Mouse (Mus musculus) liver (tissue): ENCODE measurements around the gene Kctd17.

ENCODE experiments used
- DNase-seq: peaks from one replicate; pipeline ENCODE4 v3.0.0-alpha.2; 2020; ENCODE audit warnings: mixed read lengths

Kctd17 gene

DNA sequence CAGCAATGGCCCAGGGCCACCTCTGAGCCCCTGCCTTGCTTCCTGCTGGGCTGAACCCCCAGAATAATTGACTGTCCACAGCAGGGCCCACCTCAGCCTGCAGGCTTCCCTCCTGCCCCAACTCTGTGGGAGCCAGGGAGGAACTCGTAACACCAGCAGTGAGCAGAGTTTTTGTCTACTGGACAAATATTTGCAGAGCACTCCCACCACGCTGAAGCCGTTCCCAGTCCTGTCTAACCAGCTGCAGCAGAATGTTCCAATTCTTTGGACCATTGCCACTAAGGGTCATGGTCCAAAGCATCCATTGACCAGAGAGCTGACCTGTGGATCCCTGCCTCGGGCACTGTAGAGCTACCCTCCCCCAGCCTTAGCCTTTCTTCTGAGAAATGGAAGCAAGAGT, 11.4 kb upstream of the Kctd17 start:
- DNase-seq: peak; percentile 45

DNA sequence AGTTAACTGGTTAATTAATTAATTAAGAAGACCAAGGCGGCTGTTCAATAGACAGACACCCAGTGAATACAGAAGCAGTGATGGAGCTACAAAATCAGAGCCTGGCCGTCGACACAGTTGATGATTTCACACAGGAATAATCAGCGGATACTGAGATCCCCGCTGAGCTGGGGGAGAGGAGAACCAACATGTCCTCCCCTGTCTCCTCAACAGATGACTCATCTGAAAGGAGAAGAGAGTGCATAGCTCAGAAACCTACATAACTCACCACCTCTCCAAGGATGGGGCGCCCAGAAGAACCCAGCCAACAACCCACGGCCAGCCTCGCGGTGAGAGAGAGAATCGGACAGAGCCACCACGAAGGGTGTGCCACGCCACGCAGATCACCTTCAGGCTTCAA, 8.0 kb upstream of the Kctd17 start:
- DNase-seq: no peak

DNA sequence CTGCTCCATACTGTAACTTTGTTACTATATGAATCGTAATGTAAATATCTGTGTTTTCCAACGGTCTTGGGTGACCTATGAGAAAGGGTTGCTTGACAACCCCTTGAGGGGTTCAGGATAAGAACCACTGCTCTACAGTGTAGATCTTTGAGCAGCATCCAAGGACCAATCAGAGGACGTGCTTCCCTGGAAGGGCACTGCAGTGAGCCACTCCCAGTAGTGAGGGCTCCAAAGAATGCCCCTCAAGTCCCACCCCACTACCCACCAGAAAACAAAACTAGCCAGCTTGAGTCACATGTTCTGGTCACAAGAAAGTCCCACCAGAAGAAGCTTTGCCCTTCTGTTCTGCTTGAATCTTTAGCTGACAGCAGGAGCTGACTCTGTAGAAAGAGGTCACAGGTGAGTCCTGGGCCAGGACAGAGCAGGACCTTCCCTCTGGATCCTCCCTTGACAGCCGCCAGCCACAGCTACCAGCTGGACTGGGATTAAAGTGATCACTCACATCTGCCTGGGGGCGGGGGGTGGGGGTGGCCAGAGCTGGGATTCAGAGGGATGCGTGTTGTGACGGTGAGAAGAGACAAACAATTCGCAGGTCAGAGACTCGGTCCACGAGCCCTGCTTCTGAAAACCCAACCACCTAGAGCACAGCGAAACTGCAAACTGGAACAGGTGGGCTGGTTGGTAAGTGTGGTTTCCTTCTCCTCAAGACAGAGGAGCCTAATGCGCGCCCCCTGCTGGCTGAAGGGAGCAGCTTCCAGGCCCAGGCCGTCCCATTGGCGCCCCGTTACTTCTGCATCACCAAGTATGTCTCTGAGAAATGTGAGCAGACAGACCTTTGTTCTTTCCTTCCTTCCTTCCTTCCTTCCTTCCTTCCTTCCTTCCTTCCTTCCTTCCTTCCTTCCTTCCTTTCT, 6.1 kb upstream of the Kctd17 start:
- peak; percentile 90 for DNase-seq

DNA sequence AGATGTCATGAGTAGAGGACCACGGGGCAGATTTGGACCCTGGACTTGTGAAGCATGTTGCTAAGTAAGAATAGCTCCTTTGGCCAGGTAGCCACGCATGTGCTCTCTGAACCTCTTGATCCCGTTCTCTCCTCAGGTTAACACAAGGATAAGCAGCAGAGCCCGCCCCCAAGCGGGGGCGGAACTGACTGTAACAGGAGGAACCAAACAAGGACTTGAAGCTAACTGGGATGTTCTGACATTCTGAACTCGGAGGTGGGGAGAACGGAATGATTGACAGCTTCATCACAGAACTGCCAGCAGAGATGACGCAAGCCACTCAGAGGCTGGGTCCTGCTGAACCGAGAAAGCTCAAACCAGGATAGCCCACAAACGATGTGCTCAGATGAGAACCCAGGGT, 3.9 kb upstream of the Kctd17 start:
- DNase-seq: peak; percentile 49

DNA sequence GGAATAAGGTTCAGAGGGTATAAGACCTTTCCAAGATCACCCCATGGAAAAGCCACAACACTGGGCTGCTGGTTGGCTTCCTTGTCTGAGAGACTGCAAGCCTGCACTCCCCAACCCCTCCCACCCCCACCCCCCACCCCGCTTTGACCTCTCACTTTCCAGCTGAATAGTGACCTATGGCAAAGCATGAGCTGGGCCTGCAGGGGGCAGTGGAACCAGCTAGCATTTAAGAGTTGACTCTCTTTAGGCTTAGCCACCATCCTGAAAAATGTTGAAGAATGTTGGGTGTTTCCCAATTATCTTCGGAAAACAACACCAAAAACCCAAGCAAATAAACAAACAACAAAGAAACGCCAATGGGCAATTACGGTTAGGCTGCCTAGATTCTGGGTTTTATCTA, 3.1 kb upstream of the Kctd17 start:
- no peak for DNase-seq

DNA sequence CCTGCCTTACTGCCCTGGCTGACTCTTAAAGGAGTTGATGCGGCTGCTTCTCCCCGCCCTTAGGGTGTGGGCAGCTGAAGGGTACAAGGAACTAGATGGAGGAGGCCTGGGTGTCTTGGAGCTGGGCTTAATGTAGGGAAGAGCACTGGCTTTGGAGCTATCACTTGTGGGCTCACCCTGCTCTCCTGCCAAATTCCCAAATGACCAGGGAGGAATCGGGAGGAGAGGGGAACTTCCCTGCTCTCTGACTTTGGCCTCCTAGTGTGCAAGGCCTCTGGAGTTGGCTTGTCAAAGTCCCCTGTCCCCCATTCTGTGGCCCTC, 735 bp downstream of the Kctd17 start:
- no peak for DNase-seq

DNA sequence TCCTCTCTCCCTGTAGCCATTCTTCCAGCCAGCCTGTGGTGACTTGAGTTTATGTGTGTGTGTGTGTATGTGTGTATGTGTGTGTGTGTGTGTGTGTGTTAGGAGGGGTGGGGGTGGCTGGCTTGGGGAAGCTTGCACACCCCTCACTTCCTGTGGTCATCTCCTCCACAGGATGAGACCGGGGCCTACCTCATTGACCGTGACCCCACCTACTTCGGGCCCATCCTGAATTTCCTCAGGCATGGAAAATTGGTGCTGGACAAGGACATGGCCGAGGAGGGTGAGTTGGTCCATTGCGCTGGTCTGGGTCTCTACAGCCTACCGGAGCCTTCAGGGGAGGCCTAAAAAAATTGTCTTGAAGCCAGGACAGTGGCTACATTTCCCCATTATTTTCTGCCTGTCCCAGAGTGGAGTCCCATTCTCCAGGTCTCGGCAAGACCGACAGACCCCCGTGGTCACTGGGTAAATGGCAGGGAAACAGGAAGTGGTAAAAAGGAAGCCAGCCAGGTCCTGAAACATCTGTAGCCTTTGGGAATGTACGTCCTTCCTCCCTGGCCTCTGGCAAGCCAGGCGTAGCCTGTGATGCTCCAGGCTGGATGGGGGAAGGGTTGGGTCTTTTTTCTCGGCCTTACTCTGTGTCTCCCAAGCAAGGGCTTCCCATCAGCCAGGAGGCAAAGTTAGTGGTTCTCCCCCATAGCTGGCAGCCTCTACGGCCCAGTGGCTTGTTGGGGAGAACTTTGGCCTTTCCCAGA, 1.7 kb downstream of the Kctd17 start:
- DNase-seq: no peak

DNA sequence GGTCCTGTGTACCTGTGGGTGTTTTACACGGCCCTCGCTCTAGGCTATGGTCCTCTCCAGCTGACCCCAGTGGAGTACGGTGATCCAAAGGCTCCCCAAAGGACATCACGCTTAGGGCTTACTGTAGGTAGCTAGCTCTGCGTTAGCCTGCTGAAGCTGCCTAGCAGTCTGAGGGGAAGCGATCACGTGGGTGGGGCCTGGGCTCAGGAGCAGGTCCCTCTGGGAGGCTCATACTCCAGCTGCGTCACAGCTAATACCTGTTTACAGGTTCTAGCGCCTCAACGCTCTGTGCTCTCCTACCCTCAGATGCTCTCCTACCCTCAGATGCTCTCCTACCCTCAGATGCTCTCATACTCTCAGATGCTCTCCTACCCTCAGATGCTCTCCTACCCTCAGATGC, 2.5 kb downstream of the Kctd17 start:
- DNase-seq: no peak

DNA sequence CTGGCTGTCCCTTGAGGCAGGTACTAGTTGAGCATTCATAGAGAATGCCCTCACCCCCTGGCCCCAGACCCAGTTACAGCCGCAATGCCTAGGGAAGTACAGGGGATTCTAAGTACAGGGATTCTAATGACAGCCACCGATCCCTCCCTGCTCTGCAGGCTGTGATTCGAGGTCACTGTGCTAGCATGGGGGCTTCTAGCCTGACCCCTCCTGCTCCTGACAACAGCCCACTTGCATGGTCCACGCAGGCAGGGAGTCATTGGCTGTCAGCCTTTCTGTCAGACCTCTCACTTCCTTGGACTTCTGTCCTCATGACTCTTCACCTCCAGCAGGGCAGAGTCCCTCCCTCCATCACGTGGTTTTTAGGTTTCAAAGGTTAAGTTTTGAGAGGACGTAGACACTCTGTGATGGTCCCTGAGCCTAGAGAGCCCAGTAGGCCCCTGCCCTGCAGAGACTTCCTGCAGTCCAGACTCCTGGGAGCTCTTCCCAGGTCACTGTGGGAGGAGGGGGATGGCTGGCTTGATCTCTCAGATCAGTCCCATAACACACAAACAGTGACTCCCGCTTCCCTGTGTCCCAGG, 3.3 kb downstream of the Kctd17 start:
- DNase-seq: no peak

DNA sequence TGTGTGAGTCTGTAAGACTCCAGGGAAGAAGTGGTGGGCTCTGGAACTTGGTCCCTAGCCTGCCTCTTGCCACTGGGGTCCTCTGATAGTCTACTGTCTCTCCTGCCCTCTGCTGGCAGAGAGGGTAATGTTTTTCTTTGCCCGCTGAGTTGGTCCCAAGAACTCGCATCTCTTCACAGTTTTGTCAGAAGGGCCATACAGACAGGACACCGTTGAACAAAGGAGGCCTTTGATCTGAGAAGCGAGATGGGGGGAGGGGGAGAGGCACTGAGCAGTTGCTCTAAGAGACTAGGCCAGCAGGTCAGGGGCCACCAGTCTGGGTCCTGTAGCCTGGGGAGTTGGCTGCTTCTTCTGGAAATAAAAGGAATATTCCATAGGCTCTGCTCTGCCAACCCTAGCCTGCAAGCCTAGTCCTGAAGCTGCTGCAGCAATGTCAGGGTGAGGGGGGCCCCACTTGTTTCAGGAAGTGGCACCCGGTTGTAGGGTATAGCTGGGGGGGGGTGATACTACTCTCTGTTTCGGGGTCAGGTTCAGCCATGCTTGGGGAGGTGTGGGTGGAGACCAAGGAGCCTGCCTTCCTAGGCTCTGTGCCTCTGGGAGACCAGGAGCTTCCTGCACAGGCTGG, 6.6 kb downstream of the Kctd17 start:
- no peak for DNase-seq

DNA sequence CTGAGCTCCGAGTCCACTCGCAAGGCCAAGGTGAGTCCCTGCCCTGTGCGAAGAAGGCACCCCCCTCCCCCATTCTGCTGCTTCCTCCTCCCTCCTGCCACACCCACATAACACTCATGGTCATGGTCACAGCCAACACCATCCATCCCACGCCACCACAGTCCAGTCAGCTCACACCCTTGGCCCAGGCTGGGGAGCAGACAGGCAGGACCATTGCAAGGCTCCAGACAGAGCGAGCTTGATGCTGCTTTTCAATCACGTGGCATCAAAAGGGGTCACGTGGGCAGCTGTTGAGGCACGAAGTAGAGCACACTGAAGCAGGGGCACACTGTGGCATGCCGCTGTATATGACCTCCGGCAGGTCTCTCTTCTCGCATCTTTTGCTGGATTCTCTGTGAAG, 7.3 kb downstream of the Kctd17 start:
- no peak for DNase-seq

DNA sequence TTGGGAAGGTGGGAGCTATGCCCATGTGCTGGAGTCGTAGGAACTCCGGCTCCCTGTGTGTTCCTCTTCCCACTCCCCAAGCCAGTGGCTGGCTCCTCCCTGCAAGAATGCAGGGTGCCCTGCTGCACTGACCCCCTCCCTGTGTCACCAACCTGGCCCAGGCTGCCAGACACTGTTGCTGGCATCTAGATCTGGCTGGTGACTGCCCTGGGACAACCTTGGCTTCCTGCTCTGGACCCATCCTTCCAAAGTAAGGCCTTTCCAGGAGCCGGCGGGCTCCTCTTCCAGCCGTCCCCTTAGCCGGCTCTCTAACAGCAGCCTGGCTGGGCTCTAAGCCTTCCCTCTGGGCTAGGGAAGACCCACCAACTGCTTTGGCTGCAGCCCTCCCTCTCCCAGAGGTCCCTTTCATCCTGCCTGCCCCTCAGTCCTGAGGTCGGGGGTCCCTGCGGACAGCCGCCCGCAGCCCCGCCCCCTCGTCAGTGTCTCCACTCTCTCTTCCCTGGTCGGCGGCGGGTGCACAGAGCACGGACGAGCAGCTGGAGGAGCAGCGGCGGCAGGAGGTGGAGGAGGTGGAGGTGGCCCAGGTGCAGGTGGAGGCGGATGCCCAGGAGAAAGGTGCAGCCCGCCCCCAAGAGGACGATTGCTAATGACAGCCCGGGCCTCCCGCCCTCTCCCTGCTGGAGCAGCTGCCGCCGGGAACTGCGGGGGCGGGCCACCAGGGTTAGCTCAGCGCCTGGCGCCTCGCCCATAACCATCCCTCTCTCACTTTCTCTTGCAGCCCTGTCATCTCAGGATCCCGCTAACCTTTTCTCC, 8.2 kb downstream of the Kctd17 start:
- peak; percentile 75 for DNase-seq

DNA sequence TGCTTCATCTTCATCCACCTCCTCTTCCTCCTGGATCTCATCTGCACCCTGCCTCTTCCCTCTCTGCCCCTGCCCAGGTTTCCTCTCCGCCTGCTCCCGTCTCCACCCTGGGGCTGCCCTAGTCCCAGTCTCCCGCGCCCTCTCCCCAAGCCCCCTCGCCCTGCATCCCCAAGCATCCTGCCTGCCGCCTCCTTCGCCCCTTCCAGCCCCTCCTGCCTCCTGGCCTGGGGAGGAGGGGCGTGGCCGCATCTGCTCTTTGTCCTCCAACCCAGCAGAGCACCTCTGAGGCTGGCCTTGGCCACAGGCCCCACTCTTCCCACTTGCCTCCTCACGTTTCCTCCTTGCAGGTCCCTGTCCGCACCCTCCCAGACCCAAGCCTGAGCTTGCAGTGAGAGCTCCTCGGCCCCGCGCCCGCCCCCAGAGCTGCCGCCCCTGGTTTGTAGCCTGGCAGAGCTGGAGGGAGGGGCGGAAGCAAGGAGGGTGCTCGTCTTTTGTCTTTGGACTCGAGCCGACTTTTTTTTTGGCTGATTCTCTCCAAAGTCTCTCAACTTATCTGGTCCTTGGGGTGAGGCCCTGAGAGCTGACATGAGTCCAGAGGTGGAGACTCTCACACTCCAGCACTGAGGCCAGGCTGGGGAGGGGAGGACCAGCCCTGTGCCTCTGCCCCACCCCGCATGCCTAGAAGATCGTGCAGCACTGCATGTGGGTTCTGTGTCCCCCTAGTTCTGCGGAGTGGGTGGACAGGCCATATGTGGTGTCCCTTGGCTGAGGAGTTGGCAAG, 9.1 kb downstream of the Kctd17 start:
- no peak for DNase-seq

DNA sequence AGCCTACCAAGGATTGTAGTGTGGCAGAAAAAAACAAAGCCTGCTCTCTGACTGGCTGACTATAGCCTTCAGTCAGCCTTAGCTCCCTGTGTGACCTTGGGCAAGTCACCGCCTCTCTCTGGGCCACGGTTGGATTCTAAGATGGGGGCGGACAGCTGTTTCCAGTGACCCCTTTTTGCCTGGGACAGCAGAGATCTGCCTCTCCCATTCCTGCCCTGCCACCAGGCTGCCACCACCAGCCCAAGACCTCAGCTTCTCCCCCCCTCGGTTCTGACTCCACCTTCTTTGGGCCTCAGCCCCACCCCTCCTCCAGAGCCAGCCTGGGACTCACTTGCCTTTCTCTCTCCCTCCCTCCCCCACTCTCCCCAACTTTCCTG, 9.6 kb downstream of the Kctd17 start:
- no peak for DNase-seq

DNA sequence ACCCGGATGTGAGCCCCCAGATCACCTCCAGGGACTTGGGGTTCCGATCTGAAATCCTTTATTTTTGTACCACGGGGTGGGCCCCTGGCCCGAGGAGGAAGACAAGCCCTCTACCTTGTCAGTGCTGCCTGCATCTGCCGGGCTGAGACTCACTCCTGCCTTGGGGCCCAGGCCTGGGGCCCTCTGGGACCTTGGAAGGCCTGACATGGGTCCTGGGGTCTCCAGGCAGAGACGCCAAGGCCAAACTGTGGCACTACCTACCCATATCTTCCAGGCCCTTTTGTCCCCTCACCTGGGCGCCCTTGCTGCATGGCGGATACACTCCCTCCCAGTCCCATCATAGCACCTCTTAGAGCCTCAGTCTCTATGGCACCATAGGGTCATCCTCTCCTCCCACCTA, 10.1 kb downstream of the Kctd17 start:
- no peak for DNase-seq

DNA sequence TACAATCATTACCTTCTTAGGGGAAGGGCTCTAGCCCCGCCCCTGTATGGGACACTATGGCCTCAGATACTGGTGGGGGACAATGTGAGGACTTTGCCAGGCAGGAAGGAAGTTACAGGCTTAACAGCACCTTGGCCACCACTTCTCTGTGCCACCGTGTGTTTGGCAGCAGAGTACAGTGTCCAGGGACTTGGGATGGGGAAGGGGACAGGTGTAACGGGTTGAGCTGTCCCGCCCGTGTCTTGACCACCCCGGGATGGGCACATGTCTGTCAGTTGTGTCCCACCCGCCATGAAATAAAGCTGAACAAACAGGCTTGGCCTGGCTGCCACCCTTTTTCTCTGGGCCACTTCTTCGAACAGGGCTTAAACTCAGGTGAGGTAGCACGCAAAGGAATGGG, 10.6 kb downstream of the Kctd17 start:
- no peak for DNase-seq

DNA sequence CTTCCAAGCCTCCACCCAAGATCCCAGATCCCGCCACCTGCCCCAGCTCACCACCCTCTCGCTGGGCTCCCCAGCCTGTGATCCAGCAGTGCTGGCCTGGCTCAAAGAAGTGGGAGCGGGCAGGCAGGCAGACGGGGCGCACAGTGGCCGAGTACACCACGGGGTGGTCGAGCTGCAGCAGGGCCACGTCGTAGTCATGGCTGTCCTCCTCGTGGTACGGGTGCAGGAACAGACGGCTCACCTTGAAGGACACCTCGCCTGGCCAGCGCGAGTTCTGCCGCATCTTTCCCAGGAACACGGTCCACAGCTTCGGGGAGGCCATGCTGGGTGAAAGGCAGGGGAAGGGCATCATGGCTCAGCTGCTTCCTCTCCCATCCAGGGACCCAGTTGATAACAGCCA, 13.9 kb downstream of the Kctd17 start:
- DNase-seq: no peak

DNA sequence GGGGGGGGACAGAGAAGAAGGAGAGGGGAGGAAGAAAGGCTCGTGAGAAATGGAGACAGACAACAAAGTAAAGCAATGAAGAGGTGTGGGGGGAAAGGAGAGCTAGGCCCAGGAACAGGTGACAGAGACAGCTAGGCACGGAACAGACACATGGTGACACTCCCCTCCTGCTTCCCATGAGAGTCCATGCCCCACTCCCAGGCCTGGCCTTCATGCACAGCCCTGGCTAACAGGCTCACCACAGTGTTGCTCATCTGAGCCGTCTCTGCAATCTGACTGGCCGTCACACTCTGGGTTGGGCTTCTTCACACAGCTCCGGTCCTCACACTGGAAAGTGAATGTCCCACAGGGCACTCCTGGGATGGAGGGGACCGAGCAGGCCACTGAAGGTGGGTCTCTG, 15.5 kb downstream of the Kctd17 start:
- no peak for DNase-seq

DNA sequence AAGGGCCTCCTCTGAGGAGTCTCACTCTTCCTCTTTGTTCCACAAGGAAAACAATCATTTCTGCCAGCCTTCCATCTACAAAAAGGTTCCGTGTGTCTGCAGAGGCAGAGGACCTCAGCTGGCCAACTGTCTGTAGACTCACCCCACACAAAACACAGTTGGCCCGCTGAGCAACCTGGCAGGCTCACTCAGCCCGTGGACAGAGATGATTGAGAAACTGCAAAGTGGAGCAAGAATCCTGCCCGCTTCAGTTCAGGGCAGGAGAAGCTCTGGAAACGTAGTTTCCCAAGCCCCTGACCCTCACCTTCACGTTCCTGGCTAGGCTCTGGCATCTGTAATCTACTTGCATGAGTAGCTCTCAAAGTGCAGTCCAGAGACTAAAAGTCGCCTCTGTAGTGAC, 18.8 kb downstream of the Kctd17 start:
- DNase-seq: no peak

DNA sequence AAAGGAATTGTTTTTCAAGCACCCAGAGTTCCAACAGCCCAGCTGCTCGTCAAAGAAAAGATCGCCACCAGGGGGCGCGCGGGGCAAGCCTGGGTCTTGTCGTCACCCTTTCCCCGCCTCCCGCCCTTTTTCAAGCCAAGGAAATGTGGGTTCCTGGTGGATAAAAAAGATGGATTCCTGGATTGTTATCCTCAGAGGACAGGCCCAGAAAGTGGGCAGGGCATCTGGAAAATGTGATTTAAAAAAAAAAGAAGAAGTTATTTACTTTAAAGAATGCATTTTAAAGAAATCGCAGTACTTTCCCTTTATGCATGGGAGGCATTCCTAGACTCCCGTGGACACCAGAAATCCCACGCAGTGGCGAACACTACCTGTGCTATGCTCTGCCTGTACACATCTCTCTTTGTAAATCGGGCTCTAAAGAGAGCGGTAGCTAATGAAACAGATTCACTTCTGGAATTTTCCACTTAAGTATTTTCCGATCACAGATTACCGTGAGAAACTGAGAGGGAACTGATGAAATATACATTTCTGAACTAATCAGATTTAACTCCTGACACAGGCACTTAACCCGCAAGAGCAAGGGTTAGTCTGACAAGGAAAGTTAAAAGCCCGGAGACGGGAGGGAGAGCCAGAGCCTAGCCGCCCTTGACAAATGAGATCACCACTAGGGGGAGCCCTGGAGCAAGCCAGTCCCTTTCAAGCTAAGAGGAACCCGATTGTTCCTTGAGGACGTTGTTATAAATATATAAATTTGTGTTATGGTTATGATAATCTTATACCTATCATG, 19.6 kb downstream of the Kctd17 start:
- DNase-seq: peak; percentile 93

DNA sequence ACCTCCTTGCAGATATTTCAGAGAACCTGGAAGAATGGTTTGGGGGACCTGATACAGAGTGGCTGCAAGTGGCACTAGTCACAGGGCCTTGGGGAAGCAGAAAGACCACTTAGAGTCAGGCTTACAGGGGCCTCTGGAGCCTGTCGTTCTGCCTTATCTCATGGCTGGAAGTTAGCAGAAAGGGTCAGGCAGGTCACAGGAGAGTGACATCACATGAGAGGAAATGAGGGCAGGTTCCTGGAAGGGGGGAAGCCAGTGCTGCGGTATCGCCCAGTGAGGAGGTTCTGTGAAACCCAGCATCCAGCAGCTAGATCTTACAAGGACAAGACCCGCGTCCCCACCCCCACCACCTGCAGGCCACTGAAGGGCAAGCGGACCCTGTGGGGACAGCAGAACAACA, 20.8 kb downstream of the Kctd17 start:
- DNase-seq: no peak
